Mouse (Mus musculus): ENCODE data around the gene Ppp2r5a.

DNA sequence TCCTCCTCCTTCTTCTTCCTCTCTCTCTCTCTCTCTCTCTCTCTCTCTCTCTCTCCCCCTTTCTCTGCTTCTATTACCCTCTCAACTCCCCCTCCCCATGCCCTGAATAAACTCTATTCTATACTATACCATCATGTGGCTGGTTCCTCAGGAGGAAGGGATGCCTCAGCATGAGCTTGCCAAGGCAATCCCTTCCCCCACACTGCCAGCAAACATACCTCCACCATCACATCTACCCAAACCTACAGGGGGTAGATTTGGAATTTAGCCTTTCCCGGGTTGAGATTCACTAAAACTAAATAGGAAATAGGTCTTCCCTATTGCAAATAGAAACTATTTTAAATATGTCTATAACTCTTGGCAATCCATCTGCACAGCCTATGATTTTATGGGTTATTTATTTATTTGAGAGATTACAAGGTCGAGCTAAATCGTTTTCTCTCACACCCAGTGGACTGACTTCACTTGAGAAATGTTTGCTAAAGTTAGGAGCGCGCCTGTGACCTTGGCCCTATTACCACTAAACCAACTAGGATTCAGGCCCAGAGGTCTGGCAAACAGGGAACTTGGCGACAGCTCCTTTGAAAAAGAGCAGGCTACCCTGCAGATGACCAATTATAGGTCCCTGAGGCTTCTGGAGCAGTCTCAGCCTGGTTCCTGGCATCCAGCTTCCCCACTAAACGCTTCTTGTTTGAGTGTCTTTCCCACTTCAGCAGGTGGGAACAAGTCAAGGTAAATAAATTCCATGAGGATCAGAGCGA lies 17.1 kb upstream of the Ppp2r5a start:
- no peak for TF ChIP-seq CTCF (IDR thresholded peaks at IDR 0.05; ENCODE audit: control insufficient read depth, insufficient read depth, low read length)
- TF ChIP-seq POLR2A (IDR thresholded peaks at IDR 0.05; ENCODE audit: borderline replicate concordance, control insufficient read depth, low read depth, low read length): no peak

Data from bone marrow, adult 2 months (tissue).